Mouse (Mus musculus) stomach, embryonic 16.5 days (tissue): ENCODE measurements at regions not wholly inside any gene's neighbourhood (a gene's known extent, or its start where the extent isn't known, plus 50 kb on each side); places are given as distances from the start of the nearest gene placed in this dataset.

Experiments used
- ATAC-seq: fragments of 200-750 bp; cut with Nextera tagmentation; 2 replicates; pipeline ENCODE4 v1.8.0; 2017; ENCODE audit warnings: moderate number of reproducible peaks, moderate TSS enrichment; ENCODE audit not compliant: insufficient read depth, low FRiP score
- H3K27ac ChIP-seq: fragments of 300-500 bp; sonication (generic); 2 replicates; pipeline ENCODE4 v1.5.1; 2014; ENCODE audit warnings: low read length
- H3K27me3 ChIP-seq: fragments of 300-500 bp; sonication (generic); 2 replicates; pipeline ENCODE4 v1.6.1; 2014; ENCODE audit warnings: low read length, control low read depth, mixed read lengths; ENCODE audit not compliant: control insufficient read depth, insufficient read depth
- H3K36me3 ChIP-seq: fragments of 300-500 bp; sonication (generic); 2 replicates; pipeline ENCODE4 v1.6.1; 2014; ENCODE audit warnings: low read length; ENCODE audit not compliant: control insufficient read depth, insufficient read depth
- H3K4me1 ChIP-seq: fragments of 300-500 bp; sonication (generic); 2 replicates; pipeline ENCODE4 v1.6.1; 2014; ENCODE audit warnings: low read length, control low read depth, mixed read lengths; ENCODE audit not compliant: control insufficient read depth, insufficient read depth
- H3K4me2 ChIP-seq: fragments of 300-500 bp; sonication (generic); 2 replicates; pipeline ENCODE4 v1.6.1; 2014; ENCODE audit warnings: low read depth, low read length, mixed read lengths
- H3K4me3 ChIP-seq: fragments of 300-500 bp; sonication (generic); replicated peaks from 2 replicates; pipeline ENCODE4 v1.5.1; 2014; ENCODE audit warnings: mild to moderate bottlenecking, low read length
- H3K9ac ChIP-seq: fragments of 300-500 bp; sonication (generic); 2 replicates; pipeline ENCODE4 v1.6.1; 2014; ENCODE audit warnings: low read length
- H3K9me3 ChIP-seq: fragments of 300-500 bp; sonication (generic); replicated peaks from 2 replicates; pipeline ENCODE4 v1.6.1; 2016; ENCODE audit warnings: low read length, control low read depth; ENCODE audit not compliant: control insufficient read depth
- WGBS: fragments of 180-500 bp; shearing (Covaris S2); extraction: QIAGEN DNeasy Blood & Tissue Kit; methylation state at CpG from one replicate; pipeline ENCODE4 v1.1.7; 2014; 5-methylcytosine and 5-hydroxymethylcytosine counted together

GRCm38 (mm10) chr14:80232976-80233375 is 249.1 kb downstream of the Olfm4 start:
- no peak overlapping the region for H3K27ac ChIP-seq
- H3K9me3 ChIP-seq, result no peaks in the 10 kb centered on the region
- WGBS, result 70% methylated on average over 3 of the region's 3 CpGs
- H3K36me3 ChIP-seq, result no peaks in the 10 kb centered on the region
- H3K27me3 ChIP-seq, result no peaks in the 10 kb centered on the region
- ATAC-seq, result no peak
- no peak overlapping the region for H3K4me2 ChIP-seq
- no peak overlapping the region for H3K9ac ChIP-seq
- no peak overlapping the region for H3K4me3 ChIP-seq
- no peaks in the 10 kb centered on the region for H3K4me1 ChIP-seq

- Histone ChIP-seq H3K4me2 (no peak overlapping the region), H3K4me1 (no peaks in the 10 kb centered on the region), H3K27ac (no peak overlapping the region), H3K4me3 (no peak overlapping the region), H3K36me3 (no peaks in the 10 kb centered on the region), H3K9me3 (no peaks in the 10 kb centered on the region), H3K27me3 (no peaks in the 10 kb centered on the region), H3K9ac (no peak overlapping the region)
- ATAC-seq, result no peak
These were observed 253.3 kb downstream of the Olfm4 start for GRCm38 (mm10) chr14:80237136-80237535.

GRCm38 (mm10) chr14:80237552-80237951 is 253.7 kb downstream of the Olfm4 start:
- H3K9ac ChIP-seq, result no peak overlapping the region
- no peak overlapping the region for H3K27ac ChIP-seq
- no peaks in the 10 kb centered on the region for H3K4me1 ChIP-seq
- H3K4me3 ChIP-seq, result no peak overlapping the region
- no peaks in the 10 kb centered on the region for H3K27me3 ChIP-seq
- H3K9me3 ChIP-seq, result no peaks in the 10 kb centered on the region
- WGBS, result 70% methylated on average over 2 of the region's 2 CpGs
- no peak overlapping the region for H3K4me2 ChIP-seq
- ATAC-seq, result no peak
- no peaks in the 10 kb centered on the region for H3K36me3 ChIP-seq

- H3K4me2 ChIP-seq, result no peak overlapping the region
- no peak overlapping the region for H3K27ac ChIP-seq
- no peak overlapping the region for H3K9ac ChIP-seq
- no peaks in the 10 kb centered on the region for H3K27me3 ChIP-seq
- H3K4me3 ChIP-seq, result no peak overlapping the region
- 85% methylated on average over 4 of the region's 4 CpGs for whole genome bisulfite sequencing
- H3K36me3 ChIP-seq, result no peaks in the 10 kb centered on the region
- ATAC-seq, result no peak
- no peaks in the 10 kb centered on the region for H3K4me1 ChIP-seq
- no peaks in the 10 kb centered on the region for H3K9me3 ChIP-seq
These were observed 260.9 kb downstream of the Olfm4 start for GRCm38 (mm10) chr14:80244640-80245302.

- 88% methylated on average over 2 of the region's 2 CpGs for WGBS
- H3K9ac ChIP-seq, result no peak overlapping the region
- no peaks in the 10 kb centered on the region for H3K27me3 ChIP-seq
- no peak overlapping the region for H3K4me2 ChIP-seq
- H3K4me3 ChIP-seq, result no peak overlapping the region
- no peaks in the 10 kb centered on the region for H3K9me3 ChIP-seq
- no peak for ATAC-seq
- H3K27ac ChIP-seq, result no peak overlapping the region
- H3K36me3 ChIP-seq, result no peaks in the 10 kb centered on the region
- H3K4me1 ChIP-seq, result no peaks in the 10 kb centered on the region
These were observed 263.7 kb downstream of the Olfm4 start for GRCm38 (mm10) chr14:80247575-80247974.

- no peak overlapping the region for H3K27ac ChIP-seq
- H3K4me3 ChIP-seq, result no peak overlapping the region
- WGBS, result 78% methylated on average over 1 of the region's 1 CpGs
- no peaks in the 10 kb centered on the region for H3K9me3 ChIP-seq
- no peaks in the 10 kb centered on the region for H3K4me1 ChIP-seq
- no peak for ATAC-seq
- no peaks in the 10 kb centered on the region for H3K36me3 ChIP-seq
- no peak overlapping the region for H3K4me2 ChIP-seq
- H3K9ac ChIP-seq, result no peak overlapping the region
- no peaks in the 10 kb centered on the region for H3K27me3 ChIP-seq
These were observed 266.0 kb downstream of the Olfm4 start for GRCm38 (mm10) chr14:80249882-80250281.

GRCm38 (mm10) chr14:80257086-80257485 is 273.2 kb downstream of the Olfm4 start:
- Histone ChIP-seq H3K9me3 (no peaks in the 10 kb centered on the region), H3K36me3 (no peaks in the 10 kb centered on the region), H3K27ac (no peak overlapping the region), H3K9ac (no peak overlapping the region), H3K4me2 (no peak overlapping the region), H3K4me3 (no peak overlapping the region), H3K27me3 (no peaks in the 10 kb centered on the region), H3K4me1 (no peaks in the 10 kb centered on the region)
- ATAC-seq, result no peak
- WGBS, result 32% methylated on average over 3 of the region's 3 CpGs

- Histone ChIP-seq H3K4me3 (no peak overlapping the region), H3K9ac (no peak overlapping the region), H3K36me3 (no peaks in the 10 kb centered on the region), H3K27me3 (no peaks in the 10 kb centered on the region), H3K4me1 (no peaks in the 10 kb centered on the region), H3K4me2 (no peak overlapping the region), H3K27ac (no peak overlapping the region), H3K9me3 (no peaks in the 10 kb centered on the region)
- ATAC-seq, result no peak
- WGBS, result 71% methylated on average over 8 of the region's 8 CpGs
These were observed 279.3 kb downstream of the Olfm4 start for GRCm38 (mm10) chr14:80263173-80263572.

GRCm38 (mm10) chr14:80265081-80265480 is 281.2 kb downstream of the Olfm4 start:
- H3K4me2 ChIP-seq, result no peak overlapping the region
- no peaks in the 10 kb centered on the region for H3K36me3 ChIP-seq
- no peak overlapping the region for H3K9ac ChIP-seq
- no peak overlapping the region for H3K4me3 ChIP-seq
- no peaks in the 10 kb centered on the region for H3K27me3 ChIP-seq
- WGBS, result 82% methylated on average over 7 of the region's 7 CpGs
- no peak overlapping the region for H3K27ac ChIP-seq
- no peak for ATAC-seq
- H3K9me3 ChIP-seq, result no peaks in the 10 kb centered on the region
- H3K4me1 ChIP-seq, result no peaks in the 10 kb centered on the region
